Mouse (Mus musculus): Measurements from ENCODE around the gene Rsad2.

Gene Rsad2

GRCm38 (mm10) chr12:26401696-26402470 lies 54.4 kb downstream of the Rsad2 start:
- no peak for DNase-seq (ENCODE audit: low spot score in 2 of 2)

DNA sequence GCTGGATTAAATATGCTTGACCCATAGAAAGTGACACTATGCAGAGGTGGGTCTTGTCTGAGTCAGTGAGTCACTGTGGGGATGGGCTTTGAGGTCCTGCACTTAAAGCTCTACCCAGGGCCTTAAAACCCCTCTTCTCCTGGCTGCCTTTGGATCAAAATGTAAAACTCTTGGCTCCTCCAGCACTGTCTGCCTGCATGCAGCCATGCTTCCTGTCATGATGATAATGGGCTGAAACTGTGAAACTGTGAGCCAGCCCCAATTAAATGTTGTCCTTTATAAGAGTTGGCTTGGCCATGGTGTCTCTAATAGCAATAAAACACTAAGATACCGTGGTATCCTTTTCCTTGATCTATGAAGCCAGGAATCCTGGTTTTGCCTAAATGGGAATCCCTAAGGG lies 55.0 kb downstream of the Rsad2 start:
- no peak for DNase-seq (ENCODE audit: low spot score in 2 of 2)

- no peak for DNase-seq (ENCODE audit: low spot score in 2 of 2)
These were observed 55.5 kb downstream of the Rsad2 start for GRCm38 (mm10) chr12:26400762-26401161.

- no peak for DNase-seq (ENCODE audit: low spot score in 2 of 2)
These were observed 56.9 kb downstream of the Rsad2 start for GRCm38 (mm10) chr12:26399391-26399790.

DNA sequence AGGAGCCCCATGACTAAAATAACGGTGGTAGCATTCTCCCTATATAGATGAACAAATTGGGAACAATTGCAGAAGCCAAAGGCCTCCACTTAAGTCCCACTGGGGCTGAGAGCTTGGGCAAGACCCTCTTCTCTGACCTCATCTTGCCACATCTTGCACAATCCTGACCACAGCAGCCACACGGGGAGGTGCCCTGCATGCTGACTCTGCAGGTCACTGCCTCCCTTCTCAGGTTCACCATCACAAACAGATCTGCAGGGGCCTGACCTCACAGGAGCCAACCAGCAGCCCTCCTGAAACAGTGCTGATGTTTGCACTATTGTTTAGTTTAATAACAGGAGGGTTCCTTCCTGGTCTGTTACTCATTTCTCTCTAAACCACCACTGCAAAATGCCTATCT lies 57.7 kb downstream of the Rsad2 start:
- no peak for DNase-seq (ENCODE audit: low spot score in 2 of 2)

DNA sequence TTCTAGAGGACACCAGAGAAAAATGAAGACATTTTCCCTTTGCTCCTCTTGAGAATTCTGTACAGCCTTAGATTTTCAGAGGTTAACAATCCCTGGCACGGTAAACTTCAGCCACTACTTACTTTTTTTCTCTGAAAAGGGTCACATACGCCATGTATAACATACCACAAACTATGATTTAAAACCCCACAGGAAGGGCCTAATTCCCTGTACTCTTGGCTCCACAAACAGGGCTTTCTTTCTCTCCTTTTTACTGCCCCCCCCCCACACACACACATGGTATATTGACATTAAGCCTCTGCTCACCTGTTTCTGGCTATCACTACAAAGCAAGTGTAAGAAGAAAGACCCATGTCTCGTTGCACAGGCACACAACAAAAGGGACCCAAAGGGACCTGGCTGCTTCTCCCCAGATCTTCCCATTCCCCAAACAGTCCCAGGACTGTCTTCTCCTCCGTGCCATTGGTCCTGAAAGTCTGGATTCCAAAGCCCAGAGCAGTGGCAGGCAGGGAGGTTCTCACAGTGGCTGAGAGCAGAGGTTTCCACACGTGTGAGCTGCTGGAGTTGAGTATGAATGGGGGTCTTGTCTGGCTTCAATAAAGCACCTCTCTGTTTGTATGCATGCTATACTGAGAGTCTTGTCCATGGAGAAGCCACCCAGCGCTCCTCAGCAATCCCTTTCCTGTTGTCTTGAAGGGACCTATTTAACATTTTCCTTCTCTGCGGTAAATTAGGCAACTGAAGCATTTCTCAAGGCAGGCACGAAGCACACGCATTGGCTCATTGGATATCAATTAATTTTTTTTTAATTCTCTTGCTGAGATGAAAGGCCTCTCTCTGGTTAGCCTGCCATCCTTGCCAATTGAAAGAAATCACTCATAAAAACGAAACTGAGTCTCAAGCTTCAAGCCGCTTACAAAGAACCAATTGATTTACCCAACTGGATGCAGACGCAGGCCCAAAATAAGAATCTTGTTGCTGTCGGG lies 61.5 kb downstream of the Rsad2 start:
- no peak for DNase-seq (ENCODE audit: low spot score in 2 of 2)

- DNase-seq (ENCODE audit: low spot score in 2 of 2) = no peak
These were observed 63.0 kb downstream of the Rsad2 start for GRCm38 (mm10) chr12:26393291-26393690.
